Mouse (Mus musculus) cerebellum, adult 11 months (tissue): ENCODE results near the gene Gpd2.
A peak's percentile ranks its signal among the peaks of the same experiment; 100 is the strongest.

ENCODE experiments used
- DNase-seq: peaks from one replicate; pipeline ENCODE4 v3.0.0; 2022

Gpd2 gene

DNA sequence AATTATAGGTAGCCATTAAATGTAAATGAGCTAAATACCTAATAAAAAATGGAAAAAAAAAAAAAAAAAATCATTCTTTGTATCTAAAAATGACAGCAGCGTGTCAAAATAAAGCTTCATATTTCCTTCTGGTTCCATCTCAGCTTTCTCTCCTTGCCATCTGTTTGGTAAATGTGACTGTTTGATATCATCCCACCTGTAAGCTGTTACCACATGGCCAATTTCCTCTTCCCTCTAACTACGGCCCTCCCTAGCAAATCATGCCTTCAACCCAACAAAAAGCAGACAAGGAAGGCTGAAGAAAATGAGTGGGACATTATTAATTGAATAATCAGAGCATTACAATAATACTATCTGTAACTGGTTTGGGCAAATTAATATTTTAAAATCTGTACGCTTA is 160.3 kb downstream of the Gpd2 start:
- no peak for DNase-seq

DNA sequence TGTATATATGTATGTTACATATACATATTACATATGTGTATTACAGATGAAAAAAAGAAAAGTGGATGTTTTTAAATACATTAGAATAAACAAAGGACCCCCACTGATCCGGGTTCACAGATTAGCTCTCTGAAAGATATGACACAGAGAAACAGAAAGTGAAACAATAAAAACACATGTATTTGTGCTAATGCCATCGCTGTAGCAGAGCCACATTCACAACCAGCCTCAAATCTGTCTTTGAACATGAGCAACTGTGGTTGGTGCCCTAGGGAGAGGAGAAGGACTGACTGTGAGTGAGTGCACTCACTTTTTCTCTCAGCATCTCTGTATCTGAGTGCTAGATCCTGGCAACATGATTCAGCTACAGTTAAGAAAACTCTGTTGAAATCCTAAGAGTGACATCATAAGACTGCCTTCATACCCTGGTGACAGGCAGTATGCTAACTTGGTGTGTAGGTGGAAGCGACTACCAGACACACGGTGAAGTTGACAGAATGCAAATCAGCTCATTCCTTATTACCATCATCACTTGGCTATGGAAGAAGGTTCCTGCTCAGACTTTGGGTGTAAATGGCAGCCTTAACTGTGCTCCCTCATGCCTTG is 170.1 kb downstream of the Gpd2 start:
- DNase-seq = no peak

DNA sequence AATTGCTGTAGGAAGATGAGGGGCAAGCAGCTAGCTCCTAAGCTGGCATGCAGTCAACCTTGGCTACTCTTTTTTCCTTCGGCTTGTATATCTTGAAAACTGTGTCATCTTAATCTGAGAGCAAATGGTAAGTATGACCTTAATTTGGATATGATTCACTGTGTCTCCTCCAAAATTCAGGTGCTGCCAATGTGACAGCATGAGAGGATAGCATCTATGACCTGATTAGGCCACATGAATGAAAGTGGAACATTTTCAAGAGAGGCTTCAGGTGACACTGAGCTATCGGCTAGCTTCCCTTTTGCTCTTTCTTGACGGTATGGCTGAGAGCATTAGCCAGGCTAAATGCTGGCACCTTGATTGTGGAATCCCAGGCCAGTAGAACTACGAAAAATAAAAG is 171.0 kb downstream of the Gpd2 start:
- DNase-seq = peak; percentile 12

DNA sequence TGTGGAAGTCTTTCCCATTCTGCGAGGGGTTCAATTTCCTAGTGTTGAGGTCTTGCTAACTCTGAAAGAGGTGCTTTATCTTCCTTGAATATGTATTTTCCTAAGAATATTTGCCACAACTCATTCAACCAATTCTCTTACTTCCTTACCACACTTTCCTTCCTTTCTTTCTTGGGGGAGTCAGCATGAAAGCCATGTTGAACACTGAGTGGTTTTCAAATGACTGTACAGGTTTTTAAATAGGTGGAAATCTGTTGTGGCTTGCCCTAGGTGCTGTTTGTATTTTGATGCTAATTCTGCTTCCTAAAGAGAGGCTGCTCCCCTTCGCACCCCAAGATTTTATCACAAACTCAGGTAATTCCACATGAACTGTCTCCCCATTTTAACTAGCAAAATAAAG is 174.1 kb downstream of the Gpd2 start:
- no peak for DNase-seq

DNA sequence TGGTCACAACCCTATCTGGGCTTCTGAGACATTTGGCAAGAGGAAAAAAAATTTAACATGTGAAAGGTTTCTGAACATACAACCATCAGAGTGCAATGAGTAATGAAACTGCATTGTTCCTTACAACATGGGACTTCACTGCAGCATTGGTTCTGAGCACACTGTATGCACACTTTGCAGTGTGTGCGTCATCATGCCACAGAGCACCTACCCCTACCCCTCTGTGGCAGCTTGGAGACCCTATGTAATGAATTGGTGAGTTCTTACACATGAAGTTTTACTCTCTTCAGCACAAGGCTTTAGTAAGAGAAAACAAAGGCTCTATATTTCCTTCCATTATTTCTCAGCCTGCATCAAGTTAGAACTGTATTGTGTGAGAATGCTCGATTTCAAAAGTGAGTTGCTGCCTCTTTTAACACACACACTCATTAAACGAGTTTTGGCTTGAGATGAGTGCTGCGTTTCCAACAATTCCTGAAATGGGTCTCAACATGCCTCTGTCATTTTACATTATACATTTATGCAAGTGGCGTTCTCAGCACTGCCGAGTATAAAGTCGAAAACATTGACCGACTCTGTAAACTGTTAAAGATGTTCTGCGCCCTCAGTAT is 177.2 kb downstream of the Gpd2 start:
- DNase-seq = no peak

DNA sequence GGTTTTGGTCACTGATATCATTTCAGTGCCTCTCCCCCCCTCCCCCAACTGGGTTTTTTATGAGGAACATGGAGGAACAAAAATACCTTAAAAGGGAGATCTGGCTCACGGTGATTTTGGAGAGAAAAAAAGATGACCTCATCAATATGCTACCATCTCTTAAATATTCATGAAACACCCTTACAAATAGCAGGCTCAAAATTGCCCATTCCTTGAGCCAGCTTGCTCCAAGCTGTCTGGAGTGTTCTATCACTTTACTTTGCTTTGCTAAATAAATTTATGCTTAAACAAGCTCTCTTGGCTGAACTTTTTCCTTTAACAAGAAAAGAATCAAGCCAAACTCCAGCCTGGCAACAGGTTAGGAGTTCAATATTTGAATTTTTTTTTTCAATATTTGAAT is 179.3 kb downstream of the Gpd2 start:
- DNase-seq = no peak
